Mouse (Mus musculus): Measurements from ENCODE around the gene Mxd4.
A peak's percentile ranks its signal among the peaks of the same experiment; 100 is the strongest.

Gene Mxd4

GRCm38 (mm10) chr5:34168950-34169891 is 18.3 kb downstream of the Mxd4 start, which contains the start of the genes Poln and Haus3:
Poln (minus strand) TSS chr5:34169448.
Haus3 (minus strand) TSS chr5:34169527.
- DNase-seq = peak; percentile 97

- no peak for DNase-seq
Measured at GRCm38 (mm10) chr5:34167857-34168256, 19.7 kb downstream of the Mxd4 start.

GRCm38 (mm10) chr5:34165793-34166192 is 21.7 kb downstream of the Mxd4 start:
- DNase-seq = no peak

GRCm38 (mm10) chr5:34148476-34148875 is 39.0 kb downstream of the Mxd4 start:
- no peak for DNase-seq

GRCm38 (mm10) chr5:34147554-34147953 is 40.0 kb downstream of the Mxd4 start:
- DNase-seq = no peak

- DNase-seq = peak; percentile 52
Measured at GRCm38 (mm10) chr5:34139751-34140150, 47.8 kb downstream of the Mxd4 start.

GRCm38 (mm10) chr5:34132731-34133130 is 54.8 kb downstream of the Mxd4 start:
- no peak for DNase-seq

- DNase-seq = no peak
Measured at GRCm38 (mm10) chr5:34124131-34124530, 63.4 kb downstream of the Mxd4 start.
